Mouse (Mus musculus) stomach, embryonic 15.5 days (tissue): Measurements from ENCODE around the gene Xrcc3. TPM values are rescaled to one million over a fixed set of nuclear protein-coding genes. Genes with fewer than 3 reads are reported as not detected.

Source experiments
- ATAC-seq: fragments of 200-750 bp; cut with Nextera tagmentation; 2 replicates; pipeline ENCODE4 v1.8.0; 2017; ENCODE audit warnings: low read depth, moderate number of reproducible peaks, moderate TSS enrichment; ENCODE audit not compliant: insufficient read depth, low FRiP score
- H3K27ac ChIP-seq: fragments of 300-500 bp; sonication (generic); 2 replicates; pipeline ENCODE4 v1.5.1; 2015; ENCODE audit warnings: mild to moderate bottlenecking, inconsistent platforms
- H3K27me3 ChIP-seq: fragments of 300-500 bp; sonication (generic); replicated peaks from 2 replicates; pipeline ENCODE4 v1.6.1; 2015; ENCODE audit warnings: inconsistent platforms
- H3K36me3 ChIP-seq: fragments of 300-500 bp; sonication (generic); 2 replicates; pipeline ENCODE4 v1.6.1; 2015; ENCODE audit warnings: inconsistent platforms
- H3K4me1 ChIP-seq: fragments of 300-500 bp; sonication (generic); 2 replicates; pipeline ENCODE4 v1.6.1; 2015; ENCODE audit warnings: inconsistent platforms
- H3K4me2 ChIP-seq: fragments of 300-500 bp; sonication (generic); 2 replicates; pipeline ENCODE4 v1.6.1; 2015; ENCODE audit warnings: mild to moderate bottlenecking, inconsistent platforms
- H3K4me3 ChIP-seq: fragments of 300-500 bp; sonication (generic); replicated peaks from 2 replicates; pipeline ENCODE4 v1.5.1; 2015; ENCODE audit warnings: inconsistent platforms
- H3K9ac ChIP-seq: fragments of 300-500 bp; sonication (generic); 2 replicates; pipeline ENCODE4 v1.6.1; 2015; ENCODE audit warnings: inconsistent platforms
- H3K9me3 ChIP-seq: fragments of 300-500 bp; sonication (generic); 2 replicates; pipeline ENCODE4 v1.6.1; 2016; ENCODE audit warnings: inconsistent platforms
- WGBS: fragments of 180-500 bp; shearing (Covaris S2); methylation state at CpG from one replicate; pipeline ENCODE4 v1.1.7; 2015; 5-methylcytosine and 5-hydroxymethylcytosine counted together
- polyA plus RNA-seq: library from polyadenylated mRNA; unstranded; fragments of >200 nt; fragmentation: Nextera tagmentation; extraction: Ambion mirVana; gene quantifications from 2 replicates; pipeline ENCODE4 v1.2.1, GENCODE M21; 2015

The Xrcc3 gene
- polyA plus RNA-seq, 1 experiment from 2014 or later = 7.2 TPM

DNA sequence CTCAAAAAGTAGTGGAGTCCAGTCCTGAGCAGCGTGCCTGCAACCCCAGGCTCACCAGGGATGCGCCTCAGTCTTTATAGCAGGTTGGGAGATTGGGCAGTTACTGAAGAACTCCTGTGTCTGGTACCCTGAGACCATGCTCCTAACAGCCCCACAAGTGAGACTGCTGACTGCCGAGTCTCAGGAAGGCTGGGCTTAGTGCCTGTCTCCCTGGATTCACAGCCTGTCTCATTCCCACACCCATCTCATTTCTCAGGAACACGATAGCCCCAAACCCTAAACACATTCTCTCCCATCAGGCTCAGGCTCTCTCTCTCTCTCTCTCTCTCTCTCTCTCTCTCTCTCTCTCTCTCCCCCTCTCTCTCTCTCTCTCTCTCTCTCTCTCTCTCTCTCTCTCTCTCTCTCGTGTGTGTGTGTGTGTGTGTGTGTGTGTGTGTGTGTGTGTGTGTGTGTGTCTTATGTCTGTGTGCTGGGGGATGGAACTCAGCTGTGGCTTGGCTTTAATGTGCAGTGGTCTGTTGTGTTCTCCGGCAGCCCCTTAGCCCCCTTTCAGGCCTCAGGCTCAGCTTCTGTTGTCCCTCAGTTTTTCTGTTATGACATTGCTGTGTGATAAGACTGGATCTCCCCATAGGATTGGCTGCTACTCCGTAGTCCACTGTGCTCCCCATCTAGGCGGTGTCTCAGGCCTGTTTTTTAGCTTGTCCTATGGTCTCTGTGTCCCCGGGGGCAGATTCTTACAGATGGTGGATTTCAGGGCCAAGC lies 43.7 kb downstream of the Xrcc3 start:
- peak; percentile 45; the same call in 1 of the 2 replicates for ATAC-seq
- H3K4me2 ChIP-seq = no peak overlapping the region

DNA sequence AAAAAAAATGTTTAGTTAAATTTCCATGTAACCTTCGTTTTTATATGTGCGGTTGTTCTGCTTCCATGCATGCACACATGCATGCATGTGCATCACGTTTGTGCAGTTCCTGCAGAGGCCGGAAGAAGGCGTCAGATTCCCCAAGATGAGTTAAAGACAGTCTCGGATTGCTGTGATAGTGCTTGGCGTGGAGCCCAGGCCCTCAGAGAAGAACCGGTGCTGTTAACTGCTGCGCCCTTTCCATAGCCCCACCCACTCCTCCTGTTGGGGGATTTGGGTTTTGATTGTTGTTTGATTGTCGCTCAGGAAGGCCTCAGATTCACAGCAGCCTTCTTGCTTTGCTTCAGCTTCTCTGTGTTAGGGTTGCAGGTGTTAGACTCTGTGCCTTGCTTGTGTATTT lies 44.4 kb downstream of the Xrcc3 start:
- H3K9ac ChIP-seq = no peak overlapping the region
- H3K9me3 ChIP-seq = no peaks in the 10 kb centered on the region
- H3K4me1 ChIP-seq = peaks cover 30% of the 10 kb centered on the region
- H3K27me3 ChIP-seq = no peaks in the 10 kb centered on the region
- 31% methylated on average over 10 of the region's 10 CpGs for WGBS
- peaks cover 18% of the 10 kb centered on the region for H3K36me3 ChIP-seq
- H3K4me3 ChIP-seq = no peak overlapping the region
- ATAC-seq = no peak
- peak overlapping the region; percentile 80 for H3K27ac ChIP-seq
- no peak overlapping the region for H3K4me2 ChIP-seq

More for the DNA sequence above, 43.7 kb downstream of the Xrcc3 start:
- Histone ChIP-seq H3K4me1 (peaks cover 30% of the 10 kb centered on the region), H3K36me3 (peaks cover 25% of the 10 kb centered on the region), H3K27me3 (no peaks in the 10 kb centered on the region), H3K4me3 (no peak overlapping the region), H3K9ac (no peak overlapping the region), H3K27ac (peak overlapping the region; percentile 80), H3K9me3 (no peaks in the 10 kb centered on the region)
- 58% methylated on average over 8 of the region's 9 CpGs for WGBS

DNA sequence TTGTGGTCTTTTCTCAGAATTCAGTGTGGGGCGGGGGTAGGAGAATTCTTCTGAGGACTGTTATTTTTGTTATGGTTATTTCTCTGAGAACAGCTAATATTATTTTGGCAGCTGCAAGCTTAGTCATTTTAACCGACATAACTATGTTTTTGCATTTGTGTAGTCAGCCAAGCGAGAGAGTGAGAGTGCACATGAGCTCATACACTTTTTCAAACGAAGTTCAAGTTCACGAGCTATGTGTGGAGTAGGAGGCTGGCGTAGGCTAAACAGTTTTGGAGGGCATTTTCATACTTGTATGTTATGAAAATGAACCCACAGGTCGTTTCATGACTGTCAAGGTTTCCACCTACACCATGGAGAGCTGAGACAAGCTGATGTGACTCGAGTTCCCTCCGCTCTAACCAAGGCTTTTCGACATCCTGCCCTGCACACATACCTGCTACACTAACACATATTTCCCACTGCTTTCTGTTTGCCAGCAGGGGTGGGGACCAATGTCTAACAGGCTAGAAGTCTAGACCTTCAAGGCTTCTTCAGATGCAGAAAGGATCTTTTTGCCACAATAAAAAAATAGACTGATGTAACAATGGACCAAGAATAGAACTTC lies 45.2 kb downstream of the Xrcc3 start:
- Histone ChIP-seq H3K9ac (no peak overlapping the region), H3K9me3 (no peaks in the 10 kb centered on the region), H3K27ac (no peak overlapping the region), H3K4me3 (no peak overlapping the region), H3K4me1 (peaks cover 33% of the 10 kb centered on the region), H3K27me3 (no peaks in the 10 kb centered on the region), H3K4me2 (no peak overlapping the region), H3K36me3 (peaks cover 11% of the 10 kb centered on the region; the same call in 1 of the 2 replicates)
- no peak for ATAC-seq
- 77% methylated on average over 10 of the region's 10 CpGs for WGBS

DNA sequence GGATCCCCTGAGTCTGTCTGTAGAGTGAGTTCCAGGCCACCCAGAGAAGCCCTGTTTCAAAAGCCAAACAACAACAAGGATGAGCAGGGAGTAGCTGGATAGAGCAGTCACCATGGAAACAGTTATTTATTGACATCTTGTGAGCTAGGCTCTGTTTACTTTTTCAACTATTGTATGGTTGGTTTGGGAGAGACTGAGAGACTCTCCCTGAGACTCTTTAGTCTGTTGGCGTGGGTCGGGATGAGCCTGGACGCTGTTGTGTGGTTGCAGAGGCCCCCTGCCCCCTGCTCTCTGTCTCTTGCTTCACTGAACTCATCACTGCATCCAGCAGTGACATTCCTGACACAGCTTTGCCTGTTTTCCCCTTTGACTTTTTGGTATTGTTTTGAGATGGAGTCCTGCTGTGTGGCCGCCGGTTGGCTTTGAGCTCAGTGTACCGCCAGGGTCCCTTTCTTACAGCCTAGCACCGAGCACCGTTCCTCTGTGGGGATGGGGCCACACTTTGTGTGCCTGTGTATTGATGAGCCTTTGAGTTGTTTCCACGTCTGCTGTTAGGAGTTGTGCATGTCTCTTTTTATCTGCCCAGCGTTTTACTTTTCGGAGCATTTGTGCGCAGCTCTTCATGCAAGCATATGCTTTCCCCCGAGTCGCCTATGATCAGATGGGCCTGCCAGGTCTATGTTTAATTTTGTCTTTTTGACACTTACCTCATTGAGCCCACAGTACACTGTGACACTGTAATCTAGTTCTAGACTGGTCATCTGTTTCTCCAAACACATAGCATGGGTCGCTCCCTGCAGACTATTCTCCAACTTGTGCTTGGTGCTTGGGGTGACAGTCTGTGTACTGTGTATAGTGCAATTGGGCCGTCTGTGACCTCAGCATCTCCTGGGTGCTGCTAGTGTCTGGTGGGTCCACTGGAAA lies 47.1 kb downstream of the Xrcc3 start:
- Histone ChIP-seq H3K9ac (no peak overlapping the region), H3K27ac (no peak overlapping the region; the same call in 1 of the 2 replicates), H3K9me3 (no peaks in the 10 kb centered on the region), H3K4me2 (no peak overlapping the region), H3K4me1 (peaks cover 38% of the 10 kb centered on the region), H3K4me3 (no peak overlapping the region), H3K36me3 (0 out of 2 replicates have a peak, but pooled peaks cover 7% of the 10 kb centered on the region), H3K27me3 (no peaks in the 10 kb centered on the region)
- WGBS = 63% methylated on average over 16 of the region's 16 CpGs
- no peak for ATAC-seq

DNA sequence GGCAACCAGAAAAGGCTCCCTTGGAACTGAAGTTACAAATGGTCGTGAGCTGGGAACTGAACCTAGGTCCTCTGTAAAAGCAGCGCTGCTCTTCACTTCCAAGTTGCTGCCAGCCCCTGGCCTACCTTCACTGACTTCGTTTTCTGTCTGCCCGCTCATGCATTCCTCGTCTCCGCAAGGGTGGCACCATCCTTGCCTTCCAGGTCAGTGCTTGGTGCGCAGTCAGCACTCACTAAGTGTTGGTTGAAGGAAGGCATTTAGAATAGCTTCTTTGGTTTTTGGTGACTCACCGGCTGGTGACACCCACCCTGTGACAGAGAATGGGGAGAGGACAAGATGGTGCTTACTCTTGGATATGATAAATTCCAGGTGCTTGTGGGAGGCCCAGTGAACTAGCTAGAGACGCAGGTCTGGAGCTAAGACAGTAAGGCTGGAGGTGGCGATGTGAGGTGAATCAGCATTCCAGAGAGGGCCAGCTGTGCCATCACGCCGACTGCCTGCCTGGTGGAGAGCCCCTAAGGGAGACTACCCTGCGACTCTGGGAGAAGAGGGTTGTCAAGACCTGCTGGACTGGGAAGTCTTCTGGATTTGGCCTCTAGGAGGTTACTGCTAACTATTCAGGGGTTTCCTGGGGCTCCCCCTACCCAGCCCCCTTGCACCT lies 50.9 kb downstream of the Xrcc3 start:
- H3K4me3 ChIP-seq = no peak overlapping the region
- 0 out of 2 replicates have a peak, but pooled peaks cover 4% of the 10 kb centered on the region for H3K36me3 ChIP-seq
- WGBS = 93% methylated on average over 13 of the region's 13 CpGs
- H3K9ac ChIP-seq = no peak overlapping the region
- H3K27me3 ChIP-seq = no peaks in the 10 kb centered on the region
- peaks cover 40% of the 10 kb centered on the region for H3K4me1 ChIP-seq
- no peak overlapping the region for H3K27ac ChIP-seq
- no peak for ATAC-seq
- no peaks in the 10 kb centered on the region for H3K9me3 ChIP-seq
- H3K4me2 ChIP-seq = no peak overlapping the region

DNA sequence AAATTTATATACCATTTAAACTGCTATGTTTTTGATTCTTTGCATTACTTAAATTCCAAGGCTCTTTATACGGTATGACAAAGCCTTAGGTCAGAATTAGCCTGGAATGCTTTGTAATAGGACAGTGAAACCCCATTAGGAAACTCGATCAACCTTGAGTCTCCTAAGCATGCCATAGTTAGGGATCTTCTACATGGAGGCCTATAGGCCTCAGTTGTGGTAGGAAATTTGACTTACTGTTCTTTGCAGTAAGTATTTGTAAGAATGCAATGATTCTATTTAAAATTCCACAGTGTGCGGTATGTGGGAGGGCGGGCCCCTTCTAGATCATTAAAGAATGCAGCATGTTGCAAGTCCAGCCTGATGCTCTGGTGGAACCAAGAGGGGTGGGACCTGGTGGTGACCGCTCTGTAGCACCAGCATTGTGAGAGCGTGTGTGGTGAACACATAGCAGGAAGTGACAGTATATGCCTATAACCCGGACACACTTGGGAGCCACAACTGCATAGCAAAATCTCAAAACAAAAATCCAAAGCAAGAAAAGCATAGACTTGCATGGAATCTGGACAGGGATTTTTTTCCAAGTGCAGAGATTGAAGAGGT lies 53.3 kb downstream of the Xrcc3 start:
- Histone ChIP-seq H3K27me3 (no peaks in the 10 kb centered on the region), H3K4me2 (peak overlapping the region; percentile 99), H3K4me3 (peak overlapping the region; percentile 94), H3K27ac (peak overlapping the region; percentile 89; the same call in 1 of the 2 replicates), H3K4me1 (peaks cover 29% of the 10 kb centered on the region), H3K9ac (no peak overlapping the region), H3K9me3 (no peaks in the 10 kb centered on the region), H3K36me3 (0 out of 2 replicates have a peak, but pooled peaks cover 4% of the 10 kb centered on the region)
- 53% methylated on average over 7 of the region's 7 CpGs for WGBS
- ATAC-seq = no peak

DNA sequence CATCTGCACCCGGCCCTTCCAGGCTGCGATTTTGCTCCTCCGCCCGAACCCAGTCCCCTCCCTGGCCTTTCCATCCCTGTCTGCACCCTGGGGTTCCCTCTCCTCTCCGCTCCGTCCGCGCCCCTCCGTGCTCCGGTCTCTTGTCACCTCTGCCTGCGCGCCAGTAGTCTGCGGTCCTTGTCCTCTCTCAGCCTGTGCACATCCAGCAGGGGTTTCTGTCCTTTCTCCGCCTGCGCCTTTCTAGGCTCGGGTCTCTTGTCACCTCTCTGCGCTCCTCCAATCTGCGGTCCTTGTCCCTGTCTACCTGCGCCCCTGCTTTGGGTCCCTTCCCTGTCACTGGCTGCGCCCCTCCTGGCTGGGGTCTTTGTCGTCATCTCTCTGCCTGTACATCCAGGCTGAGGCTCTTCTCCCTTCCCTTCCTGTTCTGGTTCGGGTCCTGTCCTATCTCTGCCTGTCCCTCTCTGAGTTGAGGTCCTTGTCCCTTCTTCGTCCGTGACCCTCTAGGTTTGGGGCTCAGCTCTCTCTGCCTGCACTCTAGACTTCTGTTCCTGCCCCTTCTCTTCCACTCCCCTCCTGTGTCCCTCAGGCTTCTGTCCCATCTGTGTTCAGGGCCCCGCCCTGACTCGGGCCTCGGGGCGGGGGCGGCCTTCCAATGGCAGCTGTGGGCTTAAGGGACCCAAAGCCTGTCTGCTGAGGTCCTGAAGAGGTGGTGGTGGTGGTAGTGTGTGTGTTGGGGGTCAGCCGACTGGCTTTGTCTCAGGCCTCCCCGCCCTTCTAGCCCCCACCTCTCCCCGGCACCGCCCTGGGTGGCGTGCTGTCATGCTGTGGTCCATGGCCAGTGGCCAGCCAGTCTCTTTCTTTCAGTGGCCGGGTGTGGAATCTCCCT lies 54.3 kb downstream of the Xrcc3 start:
- peak; percentile 8; the same call in 1 of the 2 replicates for ATAC-seq
- Histone ChIP-seq H3K4me1 (peaks cover 29% of the 10 kb centered on the region), H3K4me3 (peak overlapping the region; percentile 94), H3K9me3 (no peaks in the 10 kb centered on the region), H3K4me2 (peak overlapping the region; percentile 99), H3K27ac (peak overlapping the region; percentile 89), H3K27me3 (no peaks in the 10 kb centered on the region), H3K36me3 (0 out of 2 replicates have a peak, but pooled peaks cover 4% of the 10 kb centered on the region), H3K9ac (peak overlapping the region; percentile 93)
- 3% methylated on average over 33 of the region's 35 CpGs for WGBS

DNA sequence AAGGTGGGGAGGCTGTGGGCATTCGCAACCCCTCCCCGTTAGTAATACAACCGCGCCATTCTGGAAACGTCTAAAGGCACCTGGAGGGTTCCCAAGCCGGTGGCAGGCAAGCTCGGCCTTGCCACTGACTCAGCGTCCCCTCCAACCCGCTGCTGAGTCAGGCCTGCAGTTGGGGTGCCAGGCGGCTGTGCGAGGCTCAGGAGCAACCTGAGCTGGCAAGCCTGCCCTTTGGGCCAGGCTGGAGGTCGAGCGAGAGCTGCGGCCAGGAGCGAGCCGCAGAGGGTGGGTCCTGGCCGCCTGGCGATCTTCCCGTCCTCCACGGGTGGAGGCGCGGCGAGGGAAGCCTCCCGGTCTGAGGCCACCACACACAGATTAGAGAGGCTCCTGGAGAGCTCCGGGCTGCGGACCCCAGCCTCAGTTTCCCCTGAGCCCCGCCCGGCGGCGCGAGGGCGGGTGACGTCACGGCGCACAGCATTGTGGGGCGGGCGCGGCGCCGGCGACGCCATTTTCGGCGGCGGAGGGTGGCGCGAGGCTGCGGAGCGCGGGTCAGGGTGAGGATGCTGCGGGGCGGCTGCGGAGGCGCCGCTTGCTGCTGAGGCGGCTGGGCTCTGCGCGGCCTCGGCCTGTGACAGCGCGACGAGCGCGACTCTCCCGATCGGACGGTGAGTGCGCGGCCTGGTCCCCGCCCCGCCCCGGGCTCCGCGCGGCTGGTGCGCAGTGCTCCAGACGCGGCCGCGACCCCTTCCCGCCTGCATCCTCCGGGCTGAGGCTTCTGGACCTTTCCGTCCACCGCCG lies 55.1 kb downstream of the Xrcc3 start, which contains the start of gene Klc1:
Gene Klc1 (plus strand): TSS at position 469 of the 795 bp plus-strand sequence.
- Histone ChIP-seq H3K4me2 (peak within 1 kb of the TSS; percentile 99), H3K27ac (peak within 1 kb of the TSS; percentile 89), H3K9ac (peak within 1 kb of the TSS; percentile 93), H3K9me3 (no peaks in the 10 kb centered on the region), H3K4me1 (peaks cover 26% of the 10 kb centered on the region), H3K36me3 (0 out of 2 replicates have a peak, but pooled peaks cover 4% of the 10 kb centered on the region), H3K4me3 (peak within 1 kb of the TSS; percentile 94), H3K27me3 (no peaks in the 10 kb centered on the region)
- under 1% methylated on average over 53 of the region's 85 CpGs for WGBS
- peak; percentile 61 for ATAC-seq

DNA sequence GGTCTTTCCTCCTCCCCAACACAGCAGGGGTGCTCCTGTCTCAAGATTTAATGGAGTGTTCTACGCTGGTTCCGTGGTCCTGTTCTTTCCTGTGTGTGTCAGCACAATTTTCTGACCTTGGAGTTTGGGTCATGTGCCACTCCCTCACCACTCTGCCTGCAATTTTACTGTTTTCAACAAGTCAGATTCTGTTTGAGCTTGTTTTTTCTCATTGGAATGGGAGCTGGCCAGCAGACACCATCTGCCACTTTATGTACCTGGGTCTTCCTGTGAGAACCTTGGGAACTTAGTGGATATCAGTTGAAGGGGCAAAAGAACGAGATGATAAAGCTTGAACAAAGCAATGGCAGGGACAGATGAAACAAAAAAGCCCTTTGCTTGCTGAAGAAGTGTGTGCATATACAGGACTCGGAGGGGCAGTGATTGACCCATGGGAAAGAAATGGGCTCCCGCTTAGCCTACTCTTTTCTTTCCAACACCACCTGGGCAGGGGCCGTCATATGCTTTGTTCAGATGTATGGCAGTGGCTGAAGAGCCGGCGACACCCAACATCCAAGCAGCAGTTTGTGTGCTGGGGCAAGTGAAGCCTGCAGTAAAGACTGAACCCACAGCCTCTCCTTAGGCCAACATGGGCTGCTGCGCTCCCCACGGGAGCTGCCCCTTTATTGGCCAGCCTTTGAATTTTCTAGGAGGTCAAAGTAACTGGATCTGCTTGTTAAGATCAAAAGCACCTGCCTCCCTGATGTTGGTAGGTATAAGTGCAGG lies 55.9 kb downstream of the Xrcc3 start:
- H3K27ac ChIP-seq = peak overlapping the region; percentile 89; the same call in 1 of the 2 replicates
- ATAC-seq = no peak

More for the DNA sequence above, 55.9 kb downstream of the Xrcc3 start:
- Histone ChIP-seq H3K4me2 (peak overlapping the region; percentile 99), H3K27me3 (no peaks in the 10 kb centered on the region), H3K9ac (no peak overlapping the region; the same call in 1 of the 2 replicates), H3K4me3 (peak overlapping the region; percentile 94), H3K4me1 (peaks cover 26% of the 10 kb centered on the region), H3K9me3 (no peaks in the 10 kb centered on the region), H3K36me3 (no peaks in the 10 kb centered on the region)
- 54% methylated on average over 10 of the region's 10 CpGs for WGBS
